Mouse (Mus musculus): ENCODE measurements around the gene Gm20867. TPM values are rescaled to one million over a fixed set of nuclear protein-coding genes. Genes with fewer than 3 reads are reported as not detected.

The Gm20867 gene
- polyA plus RNA-seq (2014; fragmentation: Illumina TruSeq; extraction: RNeasy Lipid Tissue Mini Kit (QIAGEN cat#74804); ENCODE audit: low read depth, low replicate concordance): not detected

DNA sequence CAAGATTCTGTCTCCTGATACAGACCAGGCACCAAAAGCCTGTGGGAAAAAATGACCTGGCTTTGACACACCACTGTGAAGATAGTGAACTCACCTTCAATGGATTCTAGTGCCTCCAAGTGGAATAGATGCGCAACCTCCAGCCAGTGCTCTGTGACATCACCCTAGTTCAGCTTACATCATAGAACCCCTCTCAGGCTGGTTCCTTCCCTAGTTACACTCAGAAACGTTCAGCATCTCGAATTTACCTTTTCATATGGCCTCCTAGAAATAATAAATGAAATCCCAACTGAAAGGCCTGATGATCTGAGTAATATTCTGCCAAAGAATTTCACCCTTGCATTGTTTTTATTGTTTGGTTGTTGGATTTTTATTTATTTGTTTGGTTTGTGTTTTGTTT lies at the start of gene Gm20867:
Gm20867 (minus strand) TSS at position 101 of the 400 bp plus-strand sequence.

Other genes with a start within 250 kb of the Gm20867 start
- gene Gm29564, start 249.8 kb upstream of the Gm20867 start, polyA plus RNA-seq (2014; fragmentation: Illumina TruSeq; extraction: RNeasy Lipid Tissue Mini Kit (QIAGEN cat#74804); ENCODE audit: low read depth, low replicate concordance): not detected

All from adrenal gland, adult 10 weeks (tissue).